Mouse (Mus musculus) c-Kit-negative CD71-positive TER-119-positive erythroid progenitor cells, embryonic 14.5 days (primary cell): ENCODE results near the gene Cox20.
A peak's percentile ranks its signal among the peaks of the same experiment; 100 is the strongest.
"Not testable (repeated sequence)": the region's sequence is repeated elsewhere in the genome, so short reads cannot be mapped to it uniquely, and the experiment has no call there.

Experiments used
- DNase-seq: peaks from one replicate; pipeline ENCODE4 v3.0.0-alpha.2; 2013; ENCODE audit warnings: low read depth, low spot score

The Cox20 gene

DNA sequence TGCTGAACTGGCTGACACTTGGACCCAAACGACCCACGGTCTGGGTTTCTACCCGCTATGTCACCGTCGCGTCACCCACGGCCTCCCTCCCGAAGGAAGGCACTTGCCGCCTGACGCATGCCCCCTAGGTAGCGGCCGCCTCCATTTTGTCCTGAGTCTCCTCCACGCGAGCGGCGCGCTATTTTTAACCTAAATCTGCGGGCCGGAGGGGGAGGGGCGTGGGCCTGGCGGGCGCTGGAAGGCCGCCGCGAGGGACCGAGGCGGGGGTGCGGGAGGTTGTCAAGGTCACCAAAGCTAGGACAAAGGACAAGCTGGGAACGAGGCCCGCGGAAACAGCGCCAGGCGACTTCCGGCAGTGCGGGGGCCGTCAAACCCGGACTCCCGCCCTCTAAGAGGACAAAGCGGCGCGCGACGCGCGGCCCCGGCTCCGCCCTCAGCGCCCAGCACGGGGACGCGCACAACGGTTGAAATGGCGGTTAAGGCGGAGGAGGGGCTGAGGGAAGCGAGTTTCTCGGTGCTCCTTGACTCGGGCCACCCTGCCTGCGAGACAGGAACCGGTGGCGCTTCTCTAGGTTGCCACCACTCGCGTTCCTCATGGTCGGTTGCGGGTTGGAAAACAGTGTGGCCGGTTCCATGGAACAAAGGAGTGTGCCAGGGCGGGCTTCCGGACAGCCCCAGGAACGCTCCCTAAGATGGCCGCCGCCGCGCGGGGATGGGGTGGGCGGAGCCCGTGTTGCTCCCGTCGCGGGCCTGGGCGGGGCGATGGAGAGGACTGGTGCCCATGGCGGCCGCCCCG, at the start of gene Cox20:
Gene Cox20 (plus strand): TSS at position 742 of the 796 bp plus-strand sequence.
- DNase-seq: peak; percentile 94

- no peak for DNase-seq
Observed at GRCm38 (mm10) chr1:178270635-178271034, 48.3 kb upstream of the Cox20 start.

- DNase-seq: no peak
Observed at GRCm38 (mm10) chr1:178275174-178275730, 43.7 kb upstream of the Cox20 start.

- no peak for DNase-seq
Observed at GRCm38 (mm10) chr1:178275738-178276053, 43.2 kb upstream of the Cox20 start.

DNA sequence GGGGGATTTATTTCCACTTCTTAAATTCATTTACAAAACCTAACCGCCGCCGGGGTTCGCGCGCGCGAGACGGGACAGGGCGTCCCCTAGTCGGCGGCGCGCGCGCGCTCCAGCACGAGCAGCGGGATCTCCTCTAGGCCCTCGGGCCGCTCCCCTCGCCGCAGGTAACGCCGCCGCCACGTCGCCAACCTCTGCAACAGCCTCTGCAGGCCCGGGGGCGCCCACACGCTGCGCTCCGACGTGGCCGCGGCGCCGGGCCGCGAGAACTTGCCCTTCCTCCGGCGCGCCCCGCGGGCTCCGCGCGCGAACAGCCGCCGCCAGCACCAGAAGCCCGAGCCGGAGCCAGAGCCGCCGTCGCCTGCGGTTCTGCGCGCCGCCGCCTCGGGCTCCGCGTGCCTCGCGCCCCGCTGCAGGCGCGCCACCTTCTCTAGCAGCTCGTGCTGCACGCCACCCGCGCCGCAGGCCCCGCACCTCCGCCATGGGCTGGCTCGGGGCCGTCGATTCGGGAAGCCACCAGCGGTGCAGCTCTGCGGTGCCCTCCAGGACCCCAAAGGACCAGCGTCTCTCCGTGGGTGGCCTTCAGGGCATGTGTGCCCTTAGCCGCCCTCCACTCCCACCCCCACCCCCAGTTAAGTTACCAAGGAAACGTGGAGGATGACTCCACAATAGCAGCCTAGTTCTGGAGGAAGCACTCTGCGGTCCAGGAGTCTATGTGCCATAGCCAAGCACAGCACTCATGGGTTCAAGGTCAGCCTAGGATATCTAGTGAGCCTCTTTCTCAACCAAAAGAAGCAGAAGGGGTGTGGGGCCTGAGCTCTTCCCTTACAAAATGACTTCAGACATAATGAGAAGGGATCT, 42.6 kb upstream of the Cox20 start:
- no peak for DNase-seq

DNA sequence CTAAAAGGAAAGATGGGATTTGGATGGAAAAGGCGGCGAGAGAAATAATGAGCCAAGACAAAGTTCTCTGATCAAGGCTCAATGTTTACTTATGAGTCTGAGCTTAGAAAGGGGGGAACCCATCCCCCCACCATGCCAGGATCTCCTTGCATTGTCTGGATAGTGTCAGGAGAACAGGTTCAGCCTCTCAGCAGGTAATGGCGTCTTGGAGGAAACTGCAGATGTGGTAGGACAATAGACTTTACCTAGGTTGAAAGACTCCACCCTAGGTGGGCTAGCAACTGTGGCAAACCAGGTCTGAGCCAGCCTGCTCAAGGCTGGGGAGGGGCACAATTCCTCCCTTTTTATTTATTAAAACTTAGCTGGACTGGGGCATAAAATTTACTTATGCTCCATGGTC, 35.6 kb upstream of the Cox20 start:
- not testable (repeated sequence) for DNase-seq

DNA sequence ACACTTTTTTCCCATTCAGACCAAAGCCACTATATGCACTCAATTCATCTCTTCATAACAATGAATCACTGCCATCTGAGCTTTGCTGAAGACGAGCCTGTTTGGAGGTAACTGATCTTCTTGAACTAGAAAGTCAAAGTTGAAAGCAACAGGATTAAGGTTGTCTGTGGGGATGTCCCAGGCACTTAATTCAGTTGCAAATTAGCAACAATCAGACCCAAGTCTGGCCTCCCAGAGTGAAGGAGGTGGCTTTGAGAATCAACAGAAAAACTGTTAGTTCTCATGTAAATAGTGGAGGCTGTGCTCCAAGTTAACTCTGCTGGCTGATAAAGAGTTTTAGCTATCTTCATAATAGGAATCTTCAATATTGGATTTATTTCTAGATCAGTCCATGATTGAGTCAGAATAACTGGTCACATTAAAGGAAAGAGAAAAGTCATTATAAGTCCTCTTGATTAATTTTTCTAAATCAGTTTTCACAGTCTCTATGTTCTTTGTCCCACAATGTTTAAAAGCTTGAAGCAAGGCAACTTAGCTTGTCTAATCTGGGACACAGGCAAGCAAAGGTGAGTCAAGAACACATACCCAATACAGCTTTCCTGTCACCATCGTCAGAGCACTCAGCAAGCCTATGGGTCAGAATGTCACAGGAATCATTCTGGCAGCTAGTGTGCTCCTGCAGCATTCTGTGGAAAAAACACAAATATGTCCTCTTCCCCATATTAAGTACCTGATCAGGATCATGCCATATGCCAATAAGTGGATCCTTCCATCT, 34.8 kb upstream of the Cox20 start:
- no peak for DNase-seq

GRCm38 (mm10) chr1:178287601-178288176, 31.2 kb upstream of the Cox20 start:
- DNase-seq: no peak

- DNase-seq: no peak
Observed at GRCm38 (mm10) chr1:178291716-178292115, 27.2 kb upstream of the Cox20 start.

DNA sequence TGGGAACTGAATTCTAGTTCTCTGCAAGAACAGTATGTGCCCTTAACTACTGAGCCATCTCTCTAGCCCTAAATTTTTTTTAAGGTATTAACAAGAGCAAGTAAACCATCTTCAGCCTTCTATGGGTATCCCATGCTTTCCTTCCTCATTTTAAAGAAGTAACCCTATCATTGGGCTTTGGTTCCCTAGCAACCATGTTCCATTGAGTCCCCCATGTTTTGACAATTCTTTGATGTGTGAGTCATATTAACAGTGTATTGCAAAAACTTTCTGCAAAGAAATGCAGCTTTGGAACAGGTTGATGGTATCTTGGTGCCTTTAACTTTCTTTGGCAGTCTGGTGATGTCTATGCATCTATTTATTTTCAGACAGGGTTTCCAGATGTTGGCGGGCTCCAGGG, 24.9 kb upstream of the Cox20 start:
- no peak for DNase-seq

- DNase-seq: not testable (repeated sequence)
Observed at GRCm38 (mm10) chr1:178301261-178301660, 17.7 kb upstream of the Cox20 start.

GRCm38 (mm10) chr1:178303425-178303824, 15.5 kb upstream of the Cox20 start:
- DNase-seq: peak; percentile 58

DNA sequence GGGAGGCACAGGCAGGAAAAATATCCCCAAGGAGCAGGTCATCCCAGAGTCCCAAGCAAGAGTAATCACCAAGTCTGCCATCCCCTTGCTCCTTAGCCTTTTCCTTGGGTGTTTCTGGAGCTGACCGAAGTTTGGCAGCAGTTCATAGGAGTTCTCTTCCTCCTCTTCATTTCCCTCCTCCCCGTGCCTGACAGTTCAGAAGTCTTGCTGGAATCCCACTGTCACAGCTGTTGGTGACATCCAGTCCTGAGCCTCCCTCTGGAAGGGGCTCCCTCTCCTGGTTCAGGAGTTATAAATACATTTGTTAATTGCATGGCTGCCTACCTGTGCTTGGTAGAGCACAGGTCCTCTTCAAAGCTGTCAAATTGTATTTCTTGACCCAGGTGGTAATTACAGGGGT, 9.4 kb upstream of the Cox20 start:
- no peak for DNase-seq

GRCm38 (mm10) chr1:178310128-178310527, 8.8 kb upstream of the Cox20 start:
- DNase-seq: no peak

- peak; percentile 69 for DNase-seq
Observed at GRCm38 (mm10) chr1:178313039-178313597, 5.8 kb upstream of the Cox20 start.

- no peak for DNase-seq
Observed at GRCm38 (mm10) chr1:178314236-178314635, 4.7 kb upstream of the Cox20 start.

DNA sequence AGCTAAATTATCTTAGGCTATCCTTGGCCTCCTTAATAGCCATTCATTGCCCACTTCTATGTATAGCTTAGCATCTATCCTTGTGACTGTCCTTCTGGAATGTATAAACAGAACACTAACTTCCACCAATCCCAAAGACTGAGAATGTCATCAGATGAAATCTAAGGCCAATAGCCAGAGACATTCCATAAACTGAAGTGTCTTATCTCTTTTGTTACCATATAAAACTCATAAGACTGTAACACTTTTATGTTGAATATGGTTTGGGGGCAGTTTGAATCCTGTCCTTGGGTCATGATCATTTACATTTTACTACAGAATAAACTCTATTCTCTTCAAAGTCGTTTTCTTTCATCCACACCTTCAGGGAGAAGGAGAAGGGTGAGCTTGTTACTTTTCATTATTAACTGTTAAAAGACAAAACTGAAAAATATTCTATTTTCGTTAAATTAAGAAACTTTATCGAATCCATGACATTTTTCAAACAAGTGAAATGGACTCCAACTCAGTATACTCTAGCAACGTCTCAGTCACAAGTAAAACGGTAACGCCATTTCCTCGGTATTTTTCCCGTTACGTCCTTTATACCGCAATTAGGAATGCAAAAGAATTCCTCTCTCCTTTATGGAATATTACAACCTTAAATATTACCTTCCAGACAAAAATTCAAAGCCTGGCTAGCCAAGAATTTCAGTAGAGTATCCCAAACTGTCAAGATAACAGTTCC, 1.5 kb upstream of the Cox20 start:
- DNase-seq: peak; percentile 44

DNA sequence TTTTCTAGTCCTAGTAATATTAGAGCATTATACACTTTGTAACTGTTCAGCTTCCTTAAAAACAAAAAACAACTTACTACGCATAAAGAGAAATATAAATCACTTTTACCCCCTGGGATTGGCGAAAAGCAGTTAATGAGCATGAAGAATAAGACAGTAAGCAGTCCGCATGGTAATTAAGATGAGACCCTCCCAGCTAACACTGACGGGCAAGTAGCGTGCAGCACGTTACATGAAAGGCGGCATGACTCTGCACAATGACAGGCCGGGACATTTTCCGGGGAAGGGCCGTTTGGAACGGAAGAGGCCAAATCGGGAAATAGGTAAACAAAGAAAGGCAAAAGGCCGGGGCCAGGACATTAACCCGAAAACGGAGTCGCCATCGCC, 935 bp upstream of the Cox20 start:
- peak; percentile 82 for DNase-seq

GRCm38 (mm10) chr1:178319295-178320037, 536 bp downstream of the Cox20 start:
- peak; percentile 44 for DNase-seq
